In the genomic region with DNA sequence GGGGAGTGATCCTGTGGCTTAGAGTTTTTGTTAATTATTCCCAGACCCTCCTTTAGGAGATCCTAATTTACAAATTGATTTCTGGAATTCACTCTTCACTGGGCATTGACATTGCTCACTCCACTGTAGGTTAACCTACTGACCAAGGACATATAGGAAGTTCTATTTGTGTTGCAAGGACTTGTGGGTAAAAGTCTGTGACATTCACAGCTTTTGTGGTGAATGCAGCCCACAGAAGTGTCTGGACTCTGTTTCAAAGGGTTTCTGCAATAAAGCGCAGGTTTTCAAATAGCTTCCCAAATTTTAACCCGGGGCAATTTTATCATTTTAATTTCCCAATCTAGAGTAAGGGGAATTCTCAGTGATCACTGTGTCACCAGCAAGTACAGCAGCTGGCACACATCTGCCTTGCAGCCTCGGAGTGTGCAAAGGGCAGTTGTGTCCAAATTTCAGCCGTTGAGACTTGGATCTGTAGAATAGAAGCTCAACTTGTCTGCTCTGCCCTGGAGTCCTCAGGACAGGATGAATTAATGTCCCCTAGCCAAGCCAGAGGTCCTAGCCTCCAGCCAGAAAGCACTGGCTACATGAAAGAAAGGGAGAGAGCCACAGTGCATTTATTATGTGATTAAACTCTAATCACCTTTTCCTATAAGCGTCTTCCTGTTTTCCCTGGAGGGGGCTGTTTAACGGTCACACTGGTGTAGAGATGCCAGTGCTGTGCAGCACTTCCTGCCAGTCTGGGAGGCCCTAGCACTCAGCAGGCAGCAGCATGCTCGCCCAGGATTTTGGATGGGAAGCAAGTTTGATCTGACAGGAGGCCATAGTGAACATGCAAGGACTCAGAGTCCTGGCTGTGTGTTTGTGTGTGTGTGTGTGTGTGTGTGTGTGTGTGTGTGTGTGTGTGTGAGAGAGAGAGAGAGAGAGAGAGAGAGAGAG, we compare ENCODE assay signal across 9 mouse cellular contexts. TPM values are rescaled to one million over a fixed set of nuclear protein-coding genes. Genes with fewer than 3 reads are reported as not detected.
DNase-seq lines count a peak whose midpoint lies in the region.
"Had no signal": no experiment of that assay in that cellular context is flagged by ENCODE, and none has a peak within 500 bp of the region (broad histone marks: within the 10 kb centered on the region; RNA-seq: fewer than 3 reads in every experiment).

No protein-coding gene starts in this region.

- peak; percentile 29 to 42 for DNase-seq in layer of hippocampus, postnatal 10 days (ENCODE audit: low spot score in 2 of 2)
- DNase-seq in layer of hippocampus, adult 8-10 months (ENCODE audit: low spot score in 2 of 2), result no peak
- peak; percentile 51 for DNase-seq in adipocyte (ENCODE audit: low spot score)
- peak; percentile 56 to 72 for DNase-seq in cerebellum, postnatal 10 days
- DNase-seq in lung, postnatal 10 days, result peak; percentile 36
- no peak for DNase-seq in ovary, postnatal 14 days (ENCODE audit: low spot score)
- no peak for DNase-seq in T-cell, adult 2 months (ENCODE audit: low spot score)
- DNase-seq: kidney, adult 11 months; thymus, adult 18-20 months had no signal

RNA-seq across cellular contexts. Expression of a gene that starts 3.1 kb away (rescaled TPM):
- total RNA-seq in layer of hippocampus, postnatal 10 days (2021), result 1 to 10 TPM; 2.8 to 3.9 TPM
- 1 to 10 TPM in 3 of 4 experiments, under 1 TPM in 1; 0.72 to 3.5 (median 2.1) TPM for total RNA-seq in layer of hippocampus, adult 8-10 months (2022)

Comparison
In these comparisons a context has a peak if more than half of its experiments do, and no peak if none do; other contexts are left out.
1. DNase-seq: peak in layer of hippocampus, postnatal 10 days (2 of 2), adipocyte (single experiment), cerebellum, postnatal 10 days (2 of 2) and lung, postnatal 10 days (single experiment); none in layer of hippocampus, adult 8-10 months (0 of 2), ovary, postnatal 14 days (single experiment) and T-cell, adult 2 months (single experiment).